Mouse (Mus musculus): ENCODE measurements at regions not wholly inside any gene's neighbourhood (a gene's known extent, or its start where the extent isn't known, plus 50 kb on each side); places are given as distances from the start of the nearest gene placed in this dataset.

DNA sequence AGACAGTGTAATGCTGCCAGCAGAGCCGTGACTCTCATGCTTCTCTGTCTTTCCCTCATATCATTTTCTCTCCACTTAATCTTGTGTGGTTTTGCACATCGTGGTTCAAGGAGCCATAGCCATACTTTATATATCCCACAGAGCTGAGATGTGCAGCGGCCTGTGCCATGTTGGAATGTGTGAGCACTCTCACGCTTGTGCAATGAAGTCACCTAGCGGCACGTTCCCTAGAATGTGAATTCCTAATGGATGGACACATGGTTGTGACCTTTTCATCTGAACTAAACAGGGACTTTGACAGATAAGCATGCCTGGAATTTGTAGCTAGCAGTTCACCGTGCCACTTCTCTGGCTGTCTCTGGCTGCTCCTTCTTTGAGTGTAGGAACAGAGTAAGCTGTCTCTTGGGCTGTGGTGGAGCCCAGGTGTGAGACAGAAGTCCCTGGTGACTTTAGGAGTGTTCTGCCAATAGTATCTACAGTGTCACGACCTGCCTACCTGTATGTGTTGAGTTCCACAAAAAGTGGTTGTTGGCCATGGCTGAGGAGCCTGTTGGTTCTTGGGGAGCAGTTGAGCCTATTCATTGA is 129.0 kb downstream of the Bod1 start:
- no peaks in the 10 kb centered on the region for H3K27me3 ChIP-seq (replicated peaks; ENCODE audit: control insufficient read depth, insufficient read depth, low read length)
- no peak for DNase-seq (ENCODE audit: low spot score)
- H3K4me2 ChIP-seq = no peak overlapping the region
- no peak overlapping the region for H3K9ac ChIP-seq (ENCODE audit: low read depth, low read length)
- no peaks in the 10 kb centered on the region for H3K4me1 ChIP-seq (replicated peaks; ENCODE audit: control insufficient read depth, insufficient read depth, low read length)
- whole genome bisulfite sequencing = 66% methylated on average over 8 of the region's 8 CpGs
- H3K27ac ChIP-seq (ENCODE audit: low read depth, low read length) = no peak overlapping the region
- no peak for ATAC-seq (replicated peaks; ENCODE audit: low FRiP score)
- no peak overlapping the region for H3K4me3 ChIP-seq (ENCODE audit: low read depth, low read length)
- H3K36me3 ChIP-seq (ENCODE audit: control insufficient read depth, insufficient read depth, low read length) = no peaks in the 10 kb centered on the region
- no peaks in the 10 kb centered on the region for H3K9me3 ChIP-seq (ENCODE audit: control insufficient read depth, low read length)

GRCm38 (mm10) chr11:31541425-31541824 is 130.3 kb downstream of the Bod1 start:
- Histone ChIP-seq H3K4me2 (no peak overlapping the region), H3K9me3 (ENCODE audit: control insufficient read depth, low read length) (no peaks in the 10 kb centered on the region), H3K27ac (ENCODE audit: low read depth, low read length) (no peak overlapping the region), H3K4me3 (ENCODE audit: low read depth, low read length) (no peak overlapping the region), H3K36me3 (ENCODE audit: control insufficient read depth, insufficient read depth, low read length) (no peaks in the 10 kb centered on the region), H3K9ac (ENCODE audit: low read depth, low read length) (no peak overlapping the region), H3K27me3 (replicated peaks; ENCODE audit: control insufficient read depth, insufficient read depth, low read length) (no peaks in the 10 kb centered on the region), H3K4me1 (replicated peaks; ENCODE audit: control insufficient read depth, insufficient read depth, low read length) (no peaks in the 10 kb centered on the region)
- DNase-seq (ENCODE audit: low spot score) (no peak), ATAC-seq (replicated peaks; ENCODE audit: low FRiP score) (no peak)
- 77% methylated on average over 3 of the region's 3 CpGs for WGBS

GRCm38 (mm10) chr11:31540816-31541215 is 130.9 kb downstream of the Bod1 start:
- Histone ChIP-seq H3K27me3 (replicated peaks; ENCODE audit: control insufficient read depth, insufficient read depth, low read length) (no peaks in the 10 kb centered on the region), H3K36me3 (ENCODE audit: control insufficient read depth, insufficient read depth, low read length) (no peaks in the 10 kb centered on the region), H3K4me1 (replicated peaks; ENCODE audit: control insufficient read depth, insufficient read depth, low read length) (no peaks in the 10 kb centered on the region), H3K9ac (ENCODE audit: low read depth, low read length) (no peak overlapping the region), H3K9me3 (ENCODE audit: control insufficient read depth, low read length) (no peaks in the 10 kb centered on the region), H3K4me3 (ENCODE audit: low read depth, low read length) (no peak overlapping the region), H3K4me2 (no peak overlapping the region), H3K27ac (ENCODE audit: low read depth, low read length) (no peak overlapping the region)
- DNase-seq (ENCODE audit: low spot score) (no peak), ATAC-seq (replicated peaks; ENCODE audit: low FRiP score) (no peak)

DNA sequence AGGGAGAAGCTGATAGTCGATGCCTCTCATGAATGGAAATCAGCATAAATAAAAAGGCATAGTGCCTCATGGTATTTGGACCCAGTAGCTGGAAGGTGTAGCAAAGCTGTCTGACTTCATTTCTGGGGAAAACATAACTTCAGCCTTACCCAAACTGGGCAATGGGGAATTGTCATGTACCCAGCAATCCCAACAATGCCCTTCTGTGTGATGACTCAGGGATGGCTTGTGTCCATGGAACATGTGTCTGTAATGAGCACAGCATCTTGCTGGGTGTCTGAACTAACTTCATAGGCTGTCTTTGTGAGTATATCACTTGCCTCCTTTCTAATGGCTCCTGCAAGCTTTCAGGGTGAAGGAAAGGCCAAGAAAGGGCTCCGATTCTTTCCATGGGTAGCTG is 140.3 kb downstream of the Bod1 start:
- Histone ChIP-seq H3K9me3 (ENCODE audit: control insufficient read depth, low read length) (no peaks in the 10 kb centered on the region), H3K9ac (ENCODE audit: low read depth, low read length) (no peak overlapping the region), H3K4me1 (replicated peaks; ENCODE audit: control insufficient read depth, insufficient read depth, low read length) (no peaks in the 10 kb centered on the region), H3K4me2 (no peak overlapping the region), H3K27me3 (replicated peaks; ENCODE audit: control insufficient read depth, insufficient read depth, low read length) (no peaks in the 10 kb centered on the region), H3K36me3 (ENCODE audit: control insufficient read depth, insufficient read depth, low read length) (no peaks in the 10 kb centered on the region), H3K27ac (ENCODE audit: low read depth, low read length) (no peak overlapping the region), H3K4me3 (ENCODE audit: low read depth, low read length) (no peak overlapping the region)
- WGBS = 82% methylated on average over 2 of the region's 2 CpGs
- no peak for ATAC-seq (replicated peaks; ENCODE audit: low FRiP score)
- no peak for DNase-seq (ENCODE audit: low spot score)

DNA sequence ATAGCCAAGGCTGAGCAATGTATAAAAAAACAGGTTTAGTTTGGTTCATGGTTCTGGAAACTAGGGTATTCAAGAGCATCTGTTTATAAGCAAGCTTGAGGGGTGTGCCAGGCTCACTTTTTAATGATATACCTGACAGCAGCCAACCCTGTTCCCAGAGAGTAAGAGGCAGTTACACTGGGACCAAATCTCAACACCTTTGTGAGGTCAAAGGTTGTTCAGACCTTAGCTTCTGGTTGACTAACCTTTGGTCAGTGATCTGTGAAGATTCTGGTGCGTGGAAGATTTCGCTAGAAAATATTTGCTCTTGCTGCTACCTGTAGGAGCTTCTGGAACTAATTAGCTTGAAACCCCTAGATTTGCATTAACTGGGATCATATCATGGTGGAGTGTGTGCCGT is 140.8 kb downstream of the Bod1 start:
- Histone ChIP-seq H3K9me3 (ENCODE audit: control insufficient read depth, low read length) (no peaks in the 10 kb centered on the region), H3K9ac (ENCODE audit: low read depth, low read length) (no peak overlapping the region), H3K4me2 (no peak overlapping the region), H3K27ac (ENCODE audit: low read depth, low read length) (no peak overlapping the region), H3K4me1 (replicated peaks; ENCODE audit: control insufficient read depth, insufficient read depth, low read length) (no peaks in the 10 kb centered on the region), H3K36me3 (ENCODE audit: control insufficient read depth, insufficient read depth, low read length) (no peaks in the 10 kb centered on the region), H3K27me3 (replicated peaks; ENCODE audit: control insufficient read depth, insufficient read depth, low read length) (no peaks in the 10 kb centered on the region), H3K4me3 (ENCODE audit: low read depth, low read length) (no peak overlapping the region)
- DNase-seq (ENCODE audit: low spot score) (no peak), ATAC-seq (replicated peaks; ENCODE audit: low FRiP score) (no peak)
- WGBS = 78% methylated on average over 3 of the region's 3 CpGs

- Histone ChIP-seq H3K9me3 (ENCODE audit: control insufficient read depth, low read length) (no peaks in the 10 kb centered on the region), H3K4me1 (replicated peaks; ENCODE audit: control insufficient read depth, insufficient read depth, low read length) (no peaks in the 10 kb centered on the region), H3K9ac (ENCODE audit: low read depth, low read length) (no peak overlapping the region), H3K36me3 (ENCODE audit: control insufficient read depth, insufficient read depth, low read length) (no peaks in the 10 kb centered on the region), H3K4me2 (no peak overlapping the region), H3K27ac (ENCODE audit: low read depth, low read length) (no peak overlapping the region), H3K4me3 (ENCODE audit: low read depth, low read length) (no peak overlapping the region), H3K27me3 (replicated peaks; ENCODE audit: control insufficient read depth, insufficient read depth, low read length) (no peaks in the 10 kb centered on the region)
- DNase-seq (ENCODE audit: low spot score) (no peak), ATAC-seq (replicated peaks; ENCODE audit: low FRiP score) (no peak)
- WGBS = 74% methylated on average over 2 of the region's 2 CpGs
These were observed 142.0 kb downstream of the Bod1 start for GRCm38 (mm10) chr11:31529686-31530085.

DNA sequence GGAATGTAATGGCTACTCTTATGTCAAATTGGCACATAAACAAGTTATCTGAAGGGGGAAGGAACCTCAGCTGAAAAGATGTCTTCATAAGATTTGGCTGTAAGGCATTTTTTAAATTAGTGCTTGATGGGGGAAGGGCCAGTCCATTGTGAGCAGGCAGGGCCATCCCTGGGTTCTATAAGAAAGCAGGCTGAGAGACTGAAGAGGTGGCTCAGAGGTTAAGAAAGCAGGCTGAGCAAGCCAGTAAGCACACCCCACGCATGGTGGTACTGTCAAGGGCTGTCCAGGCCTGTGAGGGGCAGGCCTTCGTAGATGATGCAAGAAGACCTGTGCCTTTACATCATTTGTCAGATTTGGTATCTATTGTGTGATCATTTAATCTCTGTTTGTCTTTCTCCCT is 147.0 kb downstream of the Bod1 start:
- 83% methylated on average over 2 of the region's 2 CpGs for WGBS
- Histone ChIP-seq H3K4me3 (ENCODE audit: low read depth, low read length) (no peak overlapping the region), H3K9me3 (ENCODE audit: control insufficient read depth, low read length) (no peaks in the 10 kb centered on the region), H3K4me2 (no peak overlapping the region), H3K4me1 (replicated peaks; ENCODE audit: control insufficient read depth, insufficient read depth, low read length) (no peaks in the 10 kb centered on the region), H3K27me3 (replicated peaks; ENCODE audit: control insufficient read depth, insufficient read depth, low read length) (no peaks in the 10 kb centered on the region), H3K9ac (ENCODE audit: low read depth, low read length) (no peak overlapping the region), H3K27ac (ENCODE audit: low read depth, low read length) (no peak overlapping the region), H3K36me3 (ENCODE audit: control insufficient read depth, insufficient read depth, low read length) (no peaks in the 10 kb centered on the region)
- ATAC-seq (replicated peaks; ENCODE audit: low FRiP score) (no peak), DNase-seq (ENCODE audit: low spot score) (no peak)

- DNase-seq (ENCODE audit: low spot score) = no peak
- H3K36me3 ChIP-seq (ENCODE audit: control insufficient read depth, insufficient read depth, low read length) = no peaks in the 10 kb centered on the region
- no peak overlapping the region for H3K4me3 ChIP-seq (ENCODE audit: low read depth, low read length)
- 76% methylated on average over 2 of the region's 2 CpGs for WGBS
- H3K4me1 ChIP-seq (replicated peaks; ENCODE audit: control insufficient read depth, insufficient read depth, low read length) = no peaks in the 10 kb centered on the region
- H3K4me2 ChIP-seq = no peak overlapping the region
- no peak for ATAC-seq (replicated peaks; ENCODE audit: low FRiP score)
- no peaks in the 10 kb centered on the region for H3K9me3 ChIP-seq (ENCODE audit: control insufficient read depth, low read length)
- no peak overlapping the region for H3K27ac ChIP-seq (ENCODE audit: low read depth, low read length)
- H3K27me3 ChIP-seq (replicated peaks; ENCODE audit: control insufficient read depth, insufficient read depth, low read length) = no peaks in the 10 kb centered on the region
- H3K9ac ChIP-seq (ENCODE audit: low read depth, low read length) = no peak overlapping the region
These were observed 147.5 kb downstream of the Bod1 start for GRCm38 (mm10) chr11:31524065-31524618.

DNA sequence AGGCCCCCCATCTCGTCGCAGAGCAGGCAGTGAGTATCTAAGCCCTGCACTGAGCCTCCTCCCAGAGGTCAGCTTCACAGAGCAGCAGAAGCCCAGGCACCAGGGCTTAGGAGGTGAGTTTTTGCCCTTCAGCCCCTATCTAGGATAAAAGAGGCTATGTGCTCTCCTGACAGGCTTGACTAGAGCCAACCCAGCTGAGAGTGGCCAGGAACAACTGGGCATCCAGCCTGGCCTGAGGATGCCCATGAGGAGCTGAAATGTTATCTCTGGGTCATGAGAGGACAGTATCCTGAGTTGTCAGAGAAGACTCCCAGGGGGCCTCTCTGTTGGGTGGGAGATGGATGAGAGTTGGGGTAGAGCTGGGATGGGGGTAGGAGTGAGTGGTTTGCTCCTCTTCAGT is 149.6 kb downstream of the Bod1 start:
- no peaks in the 10 kb centered on the region for H3K27me3 ChIP-seq (replicated peaks; ENCODE audit: control insufficient read depth, insufficient read depth, low read length)
- DNase-seq (ENCODE audit: low spot score) = no peak
- no peaks in the 10 kb centered on the region for H3K36me3 ChIP-seq (ENCODE audit: control insufficient read depth, insufficient read depth, low read length)
- H3K4me1 ChIP-seq (replicated peaks; ENCODE audit: control insufficient read depth, insufficient read depth, low read length) = no peaks in the 10 kb centered on the region
- H3K9me3 ChIP-seq (ENCODE audit: control insufficient read depth, low read length) = no peaks in the 10 kb centered on the region
- no peak overlapping the region for H3K4me2 ChIP-seq
- H3K4me3 ChIP-seq (ENCODE audit: low read depth, low read length) = no peak overlapping the region
- no peak overlapping the region for H3K27ac ChIP-seq (ENCODE audit: low read depth, low read length)
- no peak for ATAC-seq (replicated peaks; ENCODE audit: low FRiP score)
- H3K9ac ChIP-seq (ENCODE audit: low read depth, low read length) = no peak overlapping the region
- 53% methylated on average over 2 of the region's 2 CpGs for WGBS

Data from liver, embryonic 11.5 days (tissue).